Mouse (Mus musculus): ENCODE results near the gene Slc3a2. TPM values are rescaled to one million over a fixed set of nuclear protein-coding genes. Genes with fewer than 3 reads are reported as not detected.
A peak's percentile ranks its signal among the peaks of the same experiment; 100 is the strongest.

The Slc3a2 gene
- polyA plus RNA-seq, 1 experiment from 2014 or later, result 153 TPM

DNA sequence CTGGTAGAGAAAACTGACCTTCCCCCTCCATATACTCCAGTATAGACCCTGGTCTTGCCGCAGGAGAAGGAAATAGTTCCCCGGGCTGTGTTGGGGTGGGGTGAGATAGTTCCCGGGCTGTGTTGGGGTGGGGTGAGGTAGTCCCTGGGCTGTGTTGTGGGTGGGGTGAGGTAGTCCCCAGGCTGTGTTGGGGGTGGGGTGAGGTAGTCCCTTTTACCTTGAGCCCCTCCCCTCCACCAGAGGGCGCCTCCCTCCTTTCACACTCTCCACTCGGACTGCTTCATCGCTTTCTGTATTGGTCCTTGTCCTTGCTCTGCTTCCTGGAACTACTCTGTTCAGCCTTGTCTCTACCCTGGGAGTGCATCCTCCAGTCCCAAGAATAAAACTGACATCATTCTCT is 27.8 kb downstream of the Slc3a2 start:
- H3K4me3 ChIP-seq, result no peak overlapping the region
- 50% methylated on average over 5 of the region's 6 CpGs for WGBS
- H3K9ac ChIP-seq, result no peak overlapping the region
- no peak overlapping the region for H3K27ac ChIP-seq
- no peaks in the 10 kb centered on the region for H3K4me1 ChIP-seq (replicated peaks)
- H3K36me3 ChIP-seq, result no peaks in the 10 kb centered on the region
- H3K4me2 ChIP-seq, result no peak overlapping the region
- no peaks in the 10 kb centered on the region for H3K9me3 ChIP-seq
- H3K27me3 ChIP-seq, result no peaks in the 10 kb centered on the region
- ATAC-seq (ENCODE audit: low FRiP score), result 0 out of 2 replicates have a peak, but pooled peaks have one; percentile 32

DNA sequence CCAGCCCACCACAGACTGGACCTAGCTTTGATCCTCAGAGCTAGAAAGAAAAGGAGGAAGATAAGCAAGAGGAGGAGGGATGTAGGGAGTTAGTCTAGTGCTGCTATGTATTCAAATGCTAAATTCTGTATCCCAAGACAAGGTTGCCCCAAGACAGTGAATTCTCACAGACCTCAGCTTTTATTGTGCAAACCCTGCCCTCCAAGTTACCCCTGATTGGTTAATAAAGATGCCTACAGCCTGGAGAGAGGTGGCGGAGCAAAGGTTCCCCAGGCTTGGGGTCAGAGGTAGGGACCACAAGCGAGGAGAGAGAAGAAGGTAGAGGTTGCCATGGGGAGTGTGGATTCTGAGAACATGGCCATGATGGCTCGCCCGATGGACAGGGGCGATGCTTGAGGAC is 30.4 kb downstream of the Slc3a2 start:
- ATAC-seq (ENCODE audit: low FRiP score), result no peak
- 61% methylated on average over 5 of the region's 5 CpGs for WGBS
- no peak overlapping the region for H3K4me2 ChIP-seq
- H3K27me3 ChIP-seq, result no peaks in the 10 kb centered on the region
- H3K27ac ChIP-seq, result no peak overlapping the region
- no peak overlapping the region for H3K9ac ChIP-seq
- no peaks in the 10 kb centered on the region for H3K9me3 ChIP-seq
- H3K4me1 ChIP-seq (replicated peaks), result no peaks in the 10 kb centered on the region
- H3K36me3 ChIP-seq, result no peaks in the 10 kb centered on the region
- no peak overlapping the region for H3K4me3 ChIP-seq

DNA sequence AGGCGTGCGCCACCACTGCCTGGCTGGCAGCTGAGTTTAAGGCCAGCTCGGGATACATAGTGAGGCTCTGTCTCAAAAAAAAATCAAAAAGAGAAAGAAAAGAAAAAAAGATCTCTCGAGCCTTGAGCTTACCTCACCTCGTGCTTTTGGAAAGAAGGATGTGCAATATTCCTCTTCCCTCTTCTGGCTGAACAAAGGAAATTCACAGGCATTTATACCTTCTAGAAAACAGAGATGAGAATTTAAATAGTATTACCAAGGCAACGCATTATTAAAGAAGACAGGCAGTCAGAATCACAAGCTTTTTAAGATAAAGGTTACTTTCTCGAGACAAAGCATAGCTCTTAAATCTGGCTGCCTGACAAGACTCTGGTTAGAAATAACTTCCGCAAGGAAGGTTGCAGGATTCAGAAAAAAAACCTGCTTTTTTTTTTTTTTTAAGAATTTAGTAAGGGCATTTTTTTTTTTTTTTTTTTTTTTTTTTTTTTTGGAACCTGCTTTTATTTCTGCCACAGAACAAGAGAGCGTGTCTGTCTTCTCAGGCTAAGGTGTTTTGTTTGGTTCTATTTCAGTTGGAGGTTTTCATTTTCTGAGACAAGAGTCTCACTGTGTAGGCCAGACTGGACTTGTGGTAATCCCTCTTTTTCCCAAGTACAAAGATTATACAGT is 31.2 kb downstream of the Slc3a2 start:
- Histone ChIP-seq H3K27me3 (no peaks in the 10 kb centered on the region), H3K36me3 (no peaks in the 10 kb centered on the region), H3K27ac (no peak overlapping the region), H3K4me2 (no peak overlapping the region), H3K4me3 (no peak overlapping the region), H3K4me1 (replicated peaks) (no peaks in the 10 kb centered on the region), H3K9ac (no peak overlapping the region), H3K9me3 (no peaks in the 10 kb centered on the region)
- WGBS, result 60% methylated on average over 9 of the region's 9 CpGs
- ATAC-seq (ENCODE audit: low FRiP score), result no peak

GRCm38 (mm10) chr19:8683627-8684026 is 39.5 kb downstream of the Slc3a2 start:
- no peak for ATAC-seq (ENCODE audit: low FRiP score)
- Histone ChIP-seq H3K27me3 (peaks cover 3% of the 10 kb centered on the region; the same call in 1 of the 2 replicates), H3K4me2 (no peak overlapping the region), H3K36me3 (no peaks in the 10 kb centered on the region), H3K9ac (no peak overlapping the region), H3K4me3 (no peak overlapping the region), H3K9me3 (no peaks in the 10 kb centered on the region), H3K4me1 (replicated peaks) (0 out of 2 replicates have a peak, but pooled peaks cover 4% of the 10 kb centered on the region), H3K27ac (no peak overlapping the region)
- WGBS, result 76% methylated on average over 2 of the region's 2 CpGs

GRCm38 (mm10) chr19:8682996-8683395 is 40.2 kb downstream of the Slc3a2 start:
- Histone ChIP-seq H3K36me3 (no peaks in the 10 kb centered on the region), H3K9ac (no peak overlapping the region), H3K9me3 (no peaks in the 10 kb centered on the region), H3K27ac (no peak overlapping the region), H3K4me2 (no peak overlapping the region), H3K4me3 (no peak overlapping the region), H3K27me3 (peaks cover 3% of the 10 kb centered on the region; the same call in 1 of the 2 replicates), H3K4me1 (replicated peaks) (0 out of 2 replicates have a peak, but pooled peaks cover 4% of the 10 kb centered on the region)
- 2% methylated on average over 3 of the region's 3 CpGs for WGBS
- 0 out of 2 replicates have a peak, but pooled peaks have one; percentile 38 for ATAC-seq (ENCODE audit: low FRiP score)

DNA sequence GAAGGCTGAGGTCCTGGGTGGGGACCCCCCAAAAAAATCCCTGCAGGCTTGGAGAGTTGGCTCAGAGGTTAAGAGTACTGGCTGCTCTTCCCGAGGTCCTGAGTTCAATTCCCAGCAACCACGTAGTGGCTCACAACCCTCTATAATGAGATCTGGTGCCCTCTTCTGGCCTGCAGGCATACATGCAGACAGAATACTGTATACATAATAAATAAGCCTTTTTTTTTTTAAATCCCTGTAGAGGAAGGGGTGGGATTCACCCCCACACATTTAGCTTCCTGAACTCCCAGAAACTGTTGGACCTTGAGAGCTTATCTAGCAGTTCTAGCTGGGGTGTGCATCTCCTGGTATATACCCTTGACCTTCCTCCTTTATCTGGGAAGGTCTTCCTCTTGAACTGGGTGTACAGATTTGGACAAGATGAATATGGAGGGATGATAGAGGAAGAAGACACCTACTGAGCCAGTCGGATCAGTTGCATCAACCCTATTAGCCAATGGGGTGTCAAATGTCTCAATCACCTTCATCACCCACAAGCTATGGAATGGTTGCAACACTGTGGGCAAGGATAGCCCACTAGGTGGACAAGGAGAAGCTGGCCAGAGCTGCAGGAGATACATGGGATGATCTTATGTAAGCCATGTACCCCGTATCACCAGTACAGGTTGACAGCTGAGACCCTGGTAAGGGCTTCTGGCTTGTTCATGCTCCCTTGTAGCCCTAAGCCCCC is 41.4 kb downstream of the Slc3a2 start:
- no peak overlapping the region for H3K27ac ChIP-seq
- no peaks in the 10 kb centered on the region for H3K36me3 ChIP-seq
- 90% methylated on average over 4 of the region's 4 CpGs for WGBS
- ATAC-seq (ENCODE audit: low FRiP score), result no peak
- H3K9me3 ChIP-seq, result no peaks in the 10 kb centered on the region
- H3K4me2 ChIP-seq, result no peak overlapping the region
- H3K27me3 ChIP-seq, result peaks cover 3% of the 10 kb centered on the region; the same call in 1 of the 2 replicates
- H3K4me3 ChIP-seq, result no peak overlapping the region
- no peak overlapping the region for H3K9ac ChIP-seq
- H3K4me1 ChIP-seq (replicated peaks), result 0 out of 2 replicates have a peak, but pooled peaks cover 4% of the 10 kb centered on the region

DNA sequence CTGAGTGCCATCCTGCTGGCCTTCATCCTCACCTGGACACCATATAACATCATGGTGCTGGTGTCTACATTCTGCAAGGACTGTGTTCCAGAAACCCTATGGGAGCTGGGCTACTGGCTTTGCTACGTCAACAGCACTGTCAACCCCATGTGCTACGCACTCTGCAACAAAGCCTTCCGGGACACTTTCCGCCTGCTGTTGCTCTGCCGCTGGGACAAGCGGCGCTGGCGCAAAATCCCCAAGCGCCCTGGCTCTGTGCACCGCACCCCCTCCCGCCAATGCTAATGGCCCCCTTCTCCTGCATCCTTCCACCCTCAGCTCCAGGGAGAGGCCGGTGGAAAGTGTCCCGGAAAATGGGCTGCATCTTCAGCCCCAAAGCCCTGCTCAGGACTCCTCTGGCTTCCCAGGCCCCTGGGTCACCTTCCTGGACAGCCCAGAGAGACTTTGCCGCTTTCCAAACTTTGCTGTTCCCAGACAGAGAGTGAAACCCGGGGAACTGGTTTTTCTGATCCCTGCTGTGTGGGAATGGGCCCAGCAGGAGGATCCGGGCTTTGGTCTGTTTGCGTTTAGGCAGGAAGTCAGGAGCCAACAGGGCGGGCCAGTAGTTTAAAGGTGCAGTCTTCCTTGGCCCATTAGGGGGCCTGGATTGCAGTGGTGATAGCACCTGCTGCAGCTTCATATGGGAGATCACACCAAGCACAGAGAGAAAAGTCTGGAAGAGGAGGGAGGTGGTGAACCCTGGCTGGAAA is 44.0 kb downstream of the Slc3a2 start:
- Histone ChIP-seq H3K9ac (no peak overlapping the region), H3K4me1 (replicated peaks) (0 out of 2 replicates have a peak, but pooled peaks cover 4% of the 10 kb centered on the region), H3K27ac (peak overlapping the region; percentile 30; the same call in 1 of the 2 replicates), H3K4me2 (no peak overlapping the region), H3K4me3 (no peak overlapping the region), H3K9me3 (no peaks in the 10 kb centered on the region), H3K27me3 (peaks cover 3% of the 10 kb centered on the region; the same call in 1 of the 2 replicates), H3K36me3 (no peaks in the 10 kb centered on the region)
- ATAC-seq (ENCODE audit: low FRiP score), result no peak
- 29% methylated on average over 17 of the region's 18 CpGs for WGBS

DNA sequence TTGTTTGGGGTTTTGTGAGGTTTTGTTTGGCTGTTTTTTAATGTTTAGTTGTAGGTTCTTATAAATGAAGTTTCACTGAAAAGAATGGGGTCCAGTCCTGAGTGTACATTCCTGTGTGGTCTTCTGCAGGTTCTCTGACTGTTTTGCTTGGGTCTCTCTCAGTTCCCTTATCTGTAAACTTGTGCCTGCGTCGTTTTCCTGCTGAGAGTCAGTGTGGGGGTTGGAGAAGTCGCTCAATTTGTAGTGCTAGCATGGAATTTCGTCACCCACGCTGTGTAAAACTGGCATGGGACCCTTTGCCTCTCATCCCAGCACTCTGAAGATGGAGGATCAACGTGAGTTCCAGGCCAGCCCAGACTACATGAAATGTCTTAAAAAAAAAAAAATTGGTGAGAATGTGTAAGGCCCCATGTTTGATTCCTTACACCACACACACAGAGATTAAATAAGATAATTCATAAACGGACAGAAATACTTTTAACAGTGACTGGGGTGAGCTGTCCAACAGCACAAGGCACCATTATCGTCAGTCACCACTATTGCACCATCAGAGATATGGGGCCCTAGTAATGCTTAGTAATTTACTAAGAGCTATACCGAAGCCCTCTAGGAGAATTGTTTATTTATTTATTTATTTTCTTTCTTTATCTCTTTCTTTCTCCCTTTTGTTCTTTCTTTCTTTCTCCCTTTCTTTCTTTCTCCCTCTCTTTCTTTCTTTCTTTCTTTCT is 49.7 kb downstream of the Slc3a2 start:
- Histone ChIP-seq H3K36me3 (no peaks in the 10 kb centered on the region), H3K27ac (no peak overlapping the region), H3K4me3 (no peak overlapping the region), H3K9me3 (no peaks in the 10 kb centered on the region), H3K4me2 (no peak overlapping the region), H3K27me3 (no peaks in the 10 kb centered on the region), H3K9ac (no peak overlapping the region), H3K4me1 (replicated peaks) (no peaks in the 10 kb centered on the region)
- no peak for ATAC-seq (ENCODE audit: low FRiP score)
- WGBS, result 76% methylated on average over 9 of the region's 9 CpGs

DNA sequence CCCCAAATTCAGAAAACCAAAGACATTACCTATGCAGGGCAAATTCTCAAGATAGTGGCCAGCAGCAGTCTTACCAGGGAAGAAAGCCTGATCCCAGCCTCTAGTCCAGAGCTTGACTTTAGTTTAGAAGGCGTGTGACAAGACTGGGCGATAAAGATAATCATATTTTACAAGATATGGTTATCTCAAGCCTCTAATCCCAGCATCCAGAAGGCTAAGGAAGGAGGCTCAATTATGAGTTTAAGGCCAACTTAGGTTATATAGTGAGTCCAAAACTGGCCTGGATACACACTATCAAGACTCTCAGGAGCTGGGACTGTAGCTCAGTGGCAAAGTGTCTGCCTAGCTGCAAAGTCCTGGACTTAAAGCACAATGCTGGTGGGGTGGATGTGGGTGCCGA is 50.3 kb downstream of the Slc3a2 start:
- Histone ChIP-seq H3K9me3 (no peaks in the 10 kb centered on the region), H3K27me3 (no peaks in the 10 kb centered on the region), H3K27ac (no peak overlapping the region), H3K4me1 (replicated peaks) (no peaks in the 10 kb centered on the region), H3K9ac (no peak overlapping the region), H3K4me3 (no peak overlapping the region), H3K36me3 (no peaks in the 10 kb centered on the region), H3K4me2 (no peak overlapping the region)
- ATAC-seq (ENCODE audit: low FRiP score), result no peak
- 95% methylated on average over 3 of the region's 3 CpGs for WGBS

- H3K4me3 ChIP-seq, result no peak overlapping the region
- H3K36me3 ChIP-seq, result no peaks in the 10 kb centered on the region
- H3K4me1 ChIP-seq (replicated peaks), result peaks cover 21% of the 10 kb centered on the region
- H3K4me2 ChIP-seq, result no peak overlapping the region
- no peak overlapping the region for H3K9ac ChIP-seq
- WGBS, result 41% methylated on average over 5 of the region's 5 CpGs
- H3K27me3 ChIP-seq, result peaks cover 12% of the 10 kb centered on the region
- H3K9me3 ChIP-seq, result no peaks in the 10 kb centered on the region
- no peak for ATAC-seq (ENCODE audit: low FRiP score)
- no peak overlapping the region for H3K27ac ChIP-seq
These were observed 57.4 kb downstream of the Slc3a2 start for GRCm38 (mm10) chr19:8665746-8666145.

DNA sequence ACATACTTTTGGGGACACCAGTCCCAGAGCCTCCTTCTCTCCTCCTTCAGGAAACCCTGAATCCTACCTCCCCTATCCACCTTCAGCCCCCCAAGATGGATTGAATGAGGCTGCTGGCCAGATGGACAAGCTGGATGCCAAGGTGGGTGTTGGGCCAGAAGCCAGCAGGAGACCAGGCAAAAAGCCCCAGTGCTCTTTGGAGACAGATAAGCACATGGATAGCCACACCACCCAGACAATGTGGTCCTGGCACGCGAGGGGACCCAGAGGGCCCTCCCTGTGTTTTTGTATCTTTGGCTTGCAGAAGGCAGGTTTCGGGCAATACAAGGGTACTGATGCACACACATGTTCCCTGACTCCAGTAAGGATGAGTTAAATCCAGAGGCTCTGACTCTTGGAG is 58.3 kb downstream of the Slc3a2 start:
- no peak overlapping the region for H3K9ac ChIP-seq
- H3K27ac ChIP-seq, result no peak overlapping the region
- H3K27me3 ChIP-seq, result peaks cover 12% of the 10 kb centered on the region
- no peak for ATAC-seq (ENCODE audit: low FRiP score)
- no peaks in the 10 kb centered on the region for H3K36me3 ChIP-seq
- WGBS, result 92% methylated on average over 3 of the region's 3 CpGs
- H3K4me2 ChIP-seq, result no peak overlapping the region
- H3K4me1 ChIP-seq (replicated peaks), result peaks cover 21% of the 10 kb centered on the region
- H3K4me3 ChIP-seq, result no peak overlapping the region
- no peaks in the 10 kb centered on the region for H3K9me3 ChIP-seq

Data from hindbrain, embryonic 13.5 days (tissue).